Mouse (Mus musculus) megakaryocyte, embryonic 14.5 days (primary cell): ENCODE data around the gene Apc2.

Experiments used
- FLI1 ChIP-seq: IDR thresholded peaks from 2 replicates; pipeline ENCODE4 v1.6.1; 2012; ENCODE audit warnings: low read length, inconsistent platforms, mixed read lengths
- GATA1 ChIP-seq: IDR thresholded peaks from 3 replicates; pipeline ENCODE4 v1.6.1; 2012; ENCODE audit warnings: mixed read lengths, low read length, inconsistent platforms, borderline replicate concordance

GRCm38 (mm10) chr10:80302471-80302881, 6.7 kb downstream of the Apc2 start:
- no peak for TF ChIP-seq GATA1
- TF ChIP-seq FLI1, result no peak
